Mouse (Mus musculus) olfactory bulb, adult 2 months (tissue): ENCODE results near the gene Cby3.

Experiments
- CTCF ChIP-seq: fragments of 200-500 bp; IDR thresholded peaks from 2 replicates; pipeline ENCODE4 v1.5.1; 2012; ENCODE audit warnings: low read depth, mild to moderate bottlenecking, low read length, moderate library complexity; ENCODE audit not compliant: insufficient read depth
- POLR2A ChIP-seq: fragments of 200-500 bp; IDR thresholded peaks from 2 replicates; pipeline ENCODE4 v1.6.1; 2012; ENCODE audit warnings: mild to moderate bottlenecking, low read depth, low read length, moderate library complexity; ENCODE audit not compliant: insufficient read depth

DNA sequence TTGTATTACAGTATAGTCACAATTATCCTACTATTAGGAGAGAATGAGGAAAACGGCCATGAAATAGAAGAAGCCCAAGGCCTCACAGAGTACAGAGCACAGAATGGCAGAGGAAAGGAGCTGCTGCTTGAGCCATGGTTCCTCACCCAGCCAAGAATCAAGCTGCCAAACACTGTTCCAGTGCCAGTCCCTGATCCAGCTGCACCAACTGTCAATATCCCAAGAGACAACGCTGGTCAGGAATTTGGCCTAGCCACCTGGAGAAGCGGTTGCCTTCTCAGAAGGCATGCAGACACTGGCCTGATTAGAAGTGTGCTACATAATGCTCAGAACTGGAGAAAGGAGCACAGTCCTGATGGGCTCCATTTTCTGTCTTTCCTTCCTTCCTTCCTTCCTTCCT lies 21.1 kb upstream of the Cby3 start:
- TF ChIP-seq CTCF (no peak), POLR2A (no peak)
